Mouse (Mus musculus) stomach, embryonic 16.5 days (tissue): ENCODE data around the gene Esyt2. TPM values are rescaled to one million over a fixed set of nuclear protein-coding genes. Genes with fewer than 3 reads are reported as not detected.

Source experiments
- ATAC-seq: fragments of 200-750 bp; cut with Nextera tagmentation; 2 replicates; pipeline ENCODE4 v1.8.0; 2017; ENCODE audit warnings: moderate number of reproducible peaks, moderate TSS enrichment; ENCODE audit not compliant: insufficient read depth, low FRiP score
- H3K27ac ChIP-seq: fragments of 300-500 bp; sonication (generic); 2 replicates; pipeline ENCODE4 v1.5.1; 2014; ENCODE audit warnings: low read length
- H3K27me3 ChIP-seq: fragments of 300-500 bp; sonication (generic); 2 replicates; pipeline ENCODE4 v1.6.1; 2014; ENCODE audit warnings: low read length, control low read depth, mixed read lengths; ENCODE audit not compliant: control insufficient read depth, insufficient read depth
- H3K36me3 ChIP-seq: fragments of 300-500 bp; sonication (generic); 2 replicates; pipeline ENCODE4 v1.6.1; 2014; ENCODE audit warnings: low read length; ENCODE audit not compliant: control insufficient read depth, insufficient read depth
- H3K4me1 ChIP-seq: fragments of 300-500 bp; sonication (generic); 2 replicates; pipeline ENCODE4 v1.6.1; 2014; ENCODE audit warnings: low read length, control low read depth, mixed read lengths; ENCODE audit not compliant: control insufficient read depth, insufficient read depth
- H3K4me2 ChIP-seq: fragments of 300-500 bp; sonication (generic); 2 replicates; pipeline ENCODE4 v1.6.1; 2014; ENCODE audit warnings: low read depth, low read length, mixed read lengths
- H3K4me3 ChIP-seq: fragments of 300-500 bp; sonication (generic); replicated peaks from 2 replicates; pipeline ENCODE4 v1.5.1; 2014; ENCODE audit warnings: mild to moderate bottlenecking, low read length
- H3K9ac ChIP-seq: fragments of 300-500 bp; sonication (generic); 2 replicates; pipeline ENCODE4 v1.6.1; 2014; ENCODE audit warnings: low read length
- H3K9me3 ChIP-seq: fragments of 300-500 bp; sonication (generic); replicated peaks from 2 replicates; pipeline ENCODE4 v1.6.1; 2016; ENCODE audit warnings: low read length, control low read depth; ENCODE audit not compliant: control insufficient read depth
- WGBS: fragments of 180-500 bp; shearing (Covaris S2); extraction: QIAGEN DNeasy Blood & Tissue Kit; methylation state at CpG from one replicate; pipeline ENCODE4 v1.1.7; 2014; 5-methylcytosine and 5-hydroxymethylcytosine counted together
- polyA plus RNA-seq: library from polyadenylated mRNA; unstranded; fragments of >200 nt; fragmentation: Nextera tagmentation; extraction: Ambion mirVana; gene quantifications from 2 replicates; pipeline ENCODE4 v1.2.1, GENCODE M21; 2015

The Esyt2 gene
- 25.6 and 28.7 TPM in 2 replicates for polyA plus RNA-seq

DNA sequence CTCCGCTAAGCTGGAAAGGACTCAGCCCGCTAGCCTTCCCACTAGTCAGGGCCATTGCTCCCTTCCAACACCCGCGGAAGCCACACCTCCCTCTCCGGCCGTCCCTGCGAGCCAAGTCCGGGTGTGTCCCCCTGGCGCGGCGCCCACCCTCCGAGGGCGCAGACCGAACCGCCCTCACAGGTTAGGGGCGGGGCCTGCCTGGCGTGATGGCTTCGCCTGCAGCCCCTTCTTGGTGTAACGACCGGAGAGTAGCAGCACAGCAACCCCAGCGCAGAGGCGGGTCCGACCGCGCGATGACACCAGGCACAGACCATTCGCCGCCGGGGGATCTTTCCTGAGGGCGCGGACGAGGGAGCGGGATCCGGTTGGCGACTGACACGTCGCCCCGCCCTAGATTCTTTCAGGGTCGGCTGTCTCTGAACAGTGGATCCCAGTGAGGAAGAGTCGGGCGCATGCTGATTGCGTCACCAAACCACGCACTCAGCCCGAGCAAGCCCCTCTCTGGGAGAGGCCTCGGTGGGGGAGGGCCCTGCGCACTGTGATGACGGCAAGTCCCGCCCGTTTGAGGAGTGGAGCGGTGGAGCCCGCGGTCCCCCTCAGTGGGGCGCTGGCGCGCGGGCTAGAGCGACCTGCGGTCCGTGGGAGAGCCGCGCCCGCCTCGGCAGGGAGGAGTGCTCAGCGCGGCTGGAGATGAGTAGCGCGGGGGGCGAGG is at the start of gene Esyt2:
Esyt2 (plus strand) TSS at position 544 of the 712 bp plus-strand sequence.
- Histone ChIP-seq H3K9me3 (no peaks in the 10 kb centered on the region), H3K36me3 (no peaks in the 10 kb centered on the region), H3K9ac (peak within 1 kb of the TSS; percentile 99), H3K4me1 (peaks cover 6% of the 10 kb centered on the region; the same call in 1 of the 2 replicates), H3K4me3 (peak within 1 kb of the TSS; percentile 77), H3K27ac (peak within 1 kb of the TSS; percentile 99), H3K4me2 (peak within 1 kb of the TSS; percentile 91), H3K27me3 (no peaks in the 10 kb centered on the region)
- ATAC-seq, result peak; percentile 97
- WGBS, result 0% methylated on average over 68 of the region's 68 CpGs

DNA sequence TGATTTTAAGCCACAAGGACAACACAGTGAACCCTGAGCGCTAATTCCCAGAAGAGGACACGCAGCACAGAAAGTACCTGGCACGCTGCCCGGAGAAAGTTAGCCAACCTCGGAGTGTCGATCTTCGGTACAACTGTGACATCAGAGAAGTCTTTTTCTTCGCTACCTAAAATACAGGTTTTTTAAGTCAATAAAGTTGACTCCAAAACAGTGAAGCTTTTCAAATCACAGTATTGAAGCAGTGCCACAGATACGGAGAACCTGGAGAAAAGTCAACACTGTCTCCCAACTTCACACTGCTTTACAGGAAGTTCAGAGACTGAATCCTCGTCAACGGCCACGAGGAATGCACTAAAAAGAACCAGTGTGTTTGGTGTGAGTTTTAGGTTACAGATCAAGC is 49.4 kb upstream of the Esyt2 start:
- no peak overlapping the region for H3K4me3 ChIP-seq
- H3K4me2 ChIP-seq, result peak overlapping the region; percentile 26; the same call in 1 of the 2 replicates
- 0 out of 2 replicates have a peak, but pooled peaks cover 8% of the 10 kb centered on the region for H3K36me3 ChIP-seq
- H3K27ac ChIP-seq, result peak overlapping the region; percentile 62
- H3K4me1 ChIP-seq, result peaks cover 2% of the 10 kb centered on the region; the same call in 1 of the 2 replicates
- 42% methylated on average over 12 of the region's 12 CpGs for WGBS
- peak; percentile 73; the same call in 1 of the 2 replicates for ATAC-seq
- H3K27me3 ChIP-seq, result no peaks in the 10 kb centered on the region
- no peak overlapping the region for H3K9ac ChIP-seq
- H3K9me3 ChIP-seq, result no peaks in the 10 kb centered on the region

- Histone ChIP-seq H3K4me2 (peak overlapping the region; percentile 26; the same call in 1 of the 2 replicates), H3K9ac (no peak overlapping the region), H3K27me3 (no peaks in the 10 kb centered on the region), H3K36me3 (0 out of 2 replicates have a peak, but pooled peaks cover 8% of the 10 kb centered on the region), H3K4me3 (no peak overlapping the region), H3K9me3 (no peaks in the 10 kb centered on the region), H3K27ac (peak overlapping the region; percentile 62), H3K4me1 (peaks cover 2% of the 10 kb centered on the region; the same call in 1 of the 2 replicates)
- no peak for ATAC-seq
- 63% methylated on average over 1 of the region's 1 CpGs for WGBS
These were observed 48.9 kb upstream of the Esyt2 start for GRCm38 (mm10) chr12:116232061-116232460.

GRCm38 (mm10) chr12:116235356-116235755 is 45.6 kb upstream of the Esyt2 start:
- Histone ChIP-seq H3K27me3 (no peaks in the 10 kb centered on the region), H3K27ac (no peak overlapping the region), H3K9ac (no peak overlapping the region), H3K36me3 (0 out of 2 replicates have a peak, but pooled peaks cover 2% of the 10 kb centered on the region), H3K4me2 (no peak overlapping the region), H3K9me3 (no peaks in the 10 kb centered on the region), H3K4me3 (no peak overlapping the region), H3K4me1 (peaks cover 2% of the 10 kb centered on the region; the same call in 1 of the 2 replicates)
- WGBS, result 74% methylated on average over 4 of the region's 4 CpGs
- no peak for ATAC-seq

DNA sequence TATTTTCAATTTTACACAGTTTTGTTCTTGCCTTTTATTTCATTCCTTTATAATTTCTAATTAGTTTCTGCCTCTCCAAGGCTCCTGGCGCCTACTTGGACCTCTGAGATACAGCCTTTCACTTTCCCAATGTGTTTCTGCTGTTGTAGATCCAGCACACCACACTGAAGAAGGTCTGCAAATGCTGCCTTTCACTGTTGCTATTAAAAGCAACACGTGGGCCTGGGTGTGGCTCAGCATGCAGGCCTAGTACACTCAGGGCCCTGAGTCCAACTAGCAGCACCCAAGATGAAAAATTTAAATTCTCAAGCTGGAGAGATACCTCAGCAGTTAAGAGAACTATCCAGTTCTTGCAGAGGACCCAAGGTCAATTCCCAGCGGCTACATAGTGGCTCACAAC is 44.3 kb upstream of the Esyt2 start:
- 79% methylated on average over 3 of the region's 3 CpGs for WGBS

DNA sequence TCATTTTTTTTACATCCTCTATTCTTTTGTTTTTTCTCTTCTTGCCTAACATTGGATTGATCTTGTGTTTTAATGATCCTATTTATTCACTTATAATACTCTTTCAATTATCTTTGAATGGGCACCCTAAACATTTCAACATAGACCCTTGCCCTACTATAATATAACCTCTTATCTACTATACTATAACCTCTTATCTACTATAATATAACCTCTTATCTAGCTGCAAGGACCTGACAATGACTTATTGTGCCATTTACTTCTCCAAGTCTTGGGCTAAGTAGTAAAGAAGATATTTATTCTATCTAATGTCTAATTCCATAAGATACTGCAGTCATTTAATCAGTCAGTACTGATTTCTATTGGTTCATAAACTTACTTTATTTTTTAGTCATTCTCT is 42.6 kb upstream of the Esyt2 start:
- 0 out of 2 replicates have a peak, but pooled peaks cover 2% of the 10 kb centered on the region for H3K36me3 ChIP-seq
- ATAC-seq, result no peak
- no peaks in the 10 kb centered on the region for H3K9me3 ChIP-seq
- no peak overlapping the region for H3K27ac ChIP-seq
- no peak overlapping the region for H3K9ac ChIP-seq
- H3K4me3 ChIP-seq, result no peak overlapping the region
- no peaks in the 10 kb centered on the region for H3K27me3 ChIP-seq
- H3K4me1 ChIP-seq, result no peaks in the 10 kb centered on the region
- no peak overlapping the region for H3K4me2 ChIP-seq

More for the DNA sequence above, 44.3 kb upstream of the Esyt2 start:
- H3K4me3 ChIP-seq, result no peak overlapping the region
- H3K36me3 ChIP-seq, result 0 out of 2 replicates have a peak, but pooled peaks cover 2% of the 10 kb centered on the region
- H3K4me2 ChIP-seq, result no peak overlapping the region
- ATAC-seq, result no peak
- no peaks in the 10 kb centered on the region for H3K9me3 ChIP-seq
- no peaks in the 10 kb centered on the region for H3K27me3 ChIP-seq
- no peaks in the 10 kb centered on the region for H3K4me1 ChIP-seq
- no peak overlapping the region for H3K9ac ChIP-seq
- H3K27ac ChIP-seq, result no peak overlapping the region

- 77% methylated on average over 3 of the region's 3 CpGs for WGBS
- Histone ChIP-seq H3K4me2 (no peak overlapping the region), H3K9me3 (no peaks in the 10 kb centered on the region), H3K27me3 (no peaks in the 10 kb centered on the region), H3K27ac (no peak overlapping the region), H3K4me3 (no peak overlapping the region), H3K4me1 (no peaks in the 10 kb centered on the region), H3K9ac (no peak overlapping the region), H3K36me3 (0 out of 2 replicates have a peak, but pooled peaks cover 2% of the 10 kb centered on the region)
- ATAC-seq, result no peak
These were observed 42.2 kb upstream of the Esyt2 start for GRCm38 (mm10) chr12:116238803-116239202.

DNA sequence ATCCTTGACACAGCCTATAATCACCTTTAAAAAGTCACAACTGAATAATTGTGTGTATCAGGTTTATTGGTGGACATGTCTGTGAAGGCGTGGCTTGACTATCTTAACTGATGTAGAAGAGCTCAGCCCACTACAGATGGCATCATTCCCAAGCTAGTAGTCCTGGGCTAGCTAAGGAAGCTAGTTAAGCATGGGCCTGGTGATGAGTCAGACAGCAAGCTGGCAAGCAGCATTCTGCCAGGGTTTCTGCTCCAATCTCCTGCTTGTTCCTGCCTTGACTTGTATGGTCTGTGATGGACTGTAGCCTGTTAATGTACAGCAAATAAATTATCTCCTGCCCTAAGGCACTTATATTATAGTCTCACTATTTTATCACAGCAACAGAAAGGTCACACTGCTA is 36.4 kb upstream of the Esyt2 start:
- Histone ChIP-seq H3K4me1 (no peaks in the 10 kb centered on the region), H3K27me3 (no peaks in the 10 kb centered on the region), H3K9ac (no peak overlapping the region), H3K36me3 (0 out of 2 replicates have a peak, but pooled peaks cover 5% of the 10 kb centered on the region), H3K4me3 (no peak overlapping the region), H3K9me3 (no peaks in the 10 kb centered on the region), H3K4me2 (no peak overlapping the region), H3K27ac (no peak overlapping the region)
- no peak for ATAC-seq
- 83% methylated on average over 1 of the region's 1 CpGs for WGBS

- ATAC-seq, result no peak
These were observed 26.3 kb upstream of the Esyt2 start for GRCm38 (mm10) chr12:116254652-116255051.

More at GRCm38 (mm10) chr12:116254652-116255051, 26.3 kb upstream of the Esyt2 start:
- no peaks in the 10 kb centered on the region; the same call in 1 of the 2 replicates for H3K36me3 ChIP-seq
- H3K27ac ChIP-seq, result no peak overlapping the region
- 66% methylated on average over 8 of the region's 8 CpGs for WGBS
- no peaks in the 10 kb centered on the region for H3K27me3 ChIP-seq
- no peaks in the 10 kb centered on the region for H3K9me3 ChIP-seq
- no peak overlapping the region for H3K4me3 ChIP-seq
- no peak overlapping the region for H3K9ac ChIP-seq
- H3K4me1 ChIP-seq, result no peaks in the 10 kb centered on the region
- no peak overlapping the region for H3K4me2 ChIP-seq
